Mouse (Mus musculus): ENCODE data around the gene Sh3rf1.

- TF ChIP-seq CTCF (IDR thresholded peaks at IDR 0.05; ENCODE audit: borderline replicate concordance, insufficient read depth, low read depth, low read length) (no peak), POLR2A (IDR thresholded peaks at IDR 0.05; ENCODE audit: borderline replicate concordance, insufficient read depth, low read length) (no peak)
Measured at GRCm38 (mm10) chr8:61249511-61249910, 25.8 kb downstream of the Sh3rf1 start.
